Mouse (Mus musculus): ENCODE data around the gene Shisa5. TPM values are rescaled to one million over a fixed set of nuclear protein-coding genes. Genes with fewer than 3 reads are reported as not detected.

Shisa5 gene
- total RNA-seq, 2 experiments from 2014 or later = 71.6 to 77.5 TPM

GRCm38 (mm10) chr9:109022866-109023685 lies 15.3 kb upstream of the Shisa5 start:
- Histone ChIP-seq H3K27ac (peak overlapping the region; percentile 82), H3K4me3 (no peak overlapping the region)
- TF ChIP-seq CTCF (IDR thresholded peaks at IDR 0.05) = no peak
- peak in 1 of 2 experiments; percentile 51 for DNase-seq (ENCODE audit: extremely low spot score in 1 of 2, low spot score in 2 of 2)
- intact Hi-C loops (cut with DNase I) = loop anchor here (2.0 kb wide), 1 partner anchor 14 kb away; no protein-coding TSS in a partner anchor

DNA sequence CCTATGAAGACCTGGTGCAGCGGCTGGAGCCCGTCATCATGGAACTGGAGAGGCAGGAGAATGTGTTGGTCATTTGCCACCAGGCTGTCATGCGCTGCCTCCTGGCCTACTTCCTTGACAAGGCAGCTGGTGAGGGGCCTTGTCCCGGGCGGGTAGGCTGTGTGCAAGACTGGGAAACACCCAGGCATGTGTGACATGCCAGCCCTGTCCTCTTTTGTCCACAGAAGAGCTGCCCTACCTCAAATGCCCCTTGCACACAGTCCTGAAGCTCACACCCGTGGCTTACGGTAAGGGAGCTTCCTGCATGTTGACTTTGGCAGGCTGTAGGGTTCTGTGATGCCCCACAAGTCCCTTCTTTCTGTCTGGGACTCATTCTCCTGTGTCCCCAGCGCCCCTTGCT lies 10.8 kb upstream of the Shisa5 start:
- H3K4me3 ChIP-seq = no peak overlapping the region
- no peak overlapping the region for H3K27ac ChIP-seq
- DNase-seq (ENCODE audit: extremely low spot score in 1 of 2, low spot score in 2 of 2) = no peak
- intact Hi-C loops (cut with DNase I) = no loop called here
- TF ChIP-seq CTCF (IDR thresholded peaks at IDR 0.05) = no peak

DNA sequence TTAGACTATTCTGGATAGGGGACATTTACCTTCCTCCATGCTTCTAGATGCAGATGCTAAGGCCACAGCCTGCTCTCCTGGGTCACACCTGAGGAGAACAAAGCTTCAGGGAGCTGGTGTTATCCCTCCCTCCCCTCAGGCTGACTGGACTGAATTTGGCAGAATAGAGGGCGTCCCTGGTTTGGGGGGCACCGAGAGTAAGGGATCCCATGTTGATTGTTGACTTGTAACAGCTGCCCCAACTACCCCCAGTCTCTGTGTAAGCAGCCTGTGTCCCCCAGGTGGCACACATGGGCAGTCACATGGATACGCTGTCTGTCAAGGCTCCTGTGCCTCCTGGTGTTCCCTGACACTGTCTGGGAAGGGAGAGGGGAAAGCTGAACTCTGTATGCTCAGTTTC lies 9.9 kb upstream of the Shisa5 start:
- Histone ChIP-seq H3K4me3 (no peak overlapping the region), H3K27ac (no peak overlapping the region)
- intact Hi-C loops (cut with DNase I) = no loop called here
- DNase-seq (ENCODE audit: extremely low spot score in 1 of 2, low spot score in 2 of 2) = no peak
- TF ChIP-seq CTCF (IDR thresholded peaks at IDR 0.05) = no peak

DNA sequence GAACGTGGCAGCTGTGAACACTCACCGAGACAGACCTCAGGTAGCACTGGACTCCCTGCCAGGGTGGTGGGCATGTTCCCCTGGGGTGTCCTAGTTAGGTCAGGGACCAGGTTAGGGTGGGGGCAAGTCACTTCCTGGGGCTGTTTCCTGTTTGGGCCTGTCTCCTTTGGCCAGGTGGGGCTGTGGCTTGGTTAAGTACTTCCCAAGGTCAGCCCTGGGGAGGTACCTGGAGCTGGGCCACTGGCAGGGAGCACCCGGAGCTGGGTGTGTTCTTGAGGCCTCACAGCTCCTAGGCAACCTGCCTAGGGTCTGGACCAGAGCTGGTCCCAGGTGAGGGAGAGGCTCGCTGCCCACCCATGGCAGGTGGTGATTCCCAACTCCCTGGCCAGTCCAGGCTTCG lies 9.4 kb upstream of the Shisa5 start:
- no peak for TF ChIP-seq CTCF (IDR thresholded peaks at IDR 0.05)
- intact Hi-C loops (cut with DNase I) = no loop called here
- H3K4me3 ChIP-seq = no peak overlapping the region

GRCm38 (mm10) chr9:109030312-109030711 lies 8.1 kb upstream of the Shisa5 start:
- intact Hi-C loops (cut with DNase I) = no loop called here
- DNase-seq (ENCODE audit: extremely low spot score in 1 of 2, low spot score in 2 of 2) = no peak
- no peak for TF ChIP-seq CTCF (IDR thresholded peaks at IDR 0.05)
- Histone ChIP-seq H3K27ac (no peak overlapping the region), H3K4me3 (no peak overlapping the region)

More for the DNA sequence above, 9.4 kb upstream of the Shisa5 start:
- no peak overlapping the region for H3K27ac ChIP-seq
- DNase-seq (ENCODE audit: extremely low spot score in 1 of 2, low spot score in 2 of 2) = no peak

- Histone ChIP-seq H3K27ac (no peak overlapping the region), H3K4me3 (no peak overlapping the region)
- DNase-seq (ENCODE audit: extremely low spot score in 1 of 2, low spot score in 2 of 2) = no peak
- no peak for TF ChIP-seq CTCF (IDR thresholded peaks at IDR 0.05)
- intact Hi-C loops (cut with DNase I) = no loop called here
Measured at GRCm38 (mm10) chr9:109031001-109031400, 7.4 kb upstream of the Shisa5 start.

GRCm38 (mm10) chr9:109031686-109032085 lies 6.7 kb upstream of the Shisa5 start:
- TF ChIP-seq CTCF (IDR thresholded peaks at IDR 0.05) = no peak
- no peak overlapping the region for H3K4me3 ChIP-seq
- no peak for DNase-seq (ENCODE audit: extremely low spot score in 1 of 2, low spot score in 2 of 2)
- no peak overlapping the region for H3K27ac ChIP-seq
- intact Hi-C loops (cut with DNase I) = no loop called here

GRCm38 (mm10) chr9:109032435-109032834 lies 5.9 kb upstream of the Shisa5 start:
- Histone ChIP-seq H3K27ac (no peak overlapping the region), H3K4me3 (no peak overlapping the region)
- intact Hi-C loops (cut with DNase I) = no loop called here
- no peak for TF ChIP-seq CTCF (IDR thresholded peaks at IDR 0.05)
- no peak for DNase-seq (ENCODE audit: extremely low spot score in 1 of 2, low spot score in 2 of 2)

DNA sequence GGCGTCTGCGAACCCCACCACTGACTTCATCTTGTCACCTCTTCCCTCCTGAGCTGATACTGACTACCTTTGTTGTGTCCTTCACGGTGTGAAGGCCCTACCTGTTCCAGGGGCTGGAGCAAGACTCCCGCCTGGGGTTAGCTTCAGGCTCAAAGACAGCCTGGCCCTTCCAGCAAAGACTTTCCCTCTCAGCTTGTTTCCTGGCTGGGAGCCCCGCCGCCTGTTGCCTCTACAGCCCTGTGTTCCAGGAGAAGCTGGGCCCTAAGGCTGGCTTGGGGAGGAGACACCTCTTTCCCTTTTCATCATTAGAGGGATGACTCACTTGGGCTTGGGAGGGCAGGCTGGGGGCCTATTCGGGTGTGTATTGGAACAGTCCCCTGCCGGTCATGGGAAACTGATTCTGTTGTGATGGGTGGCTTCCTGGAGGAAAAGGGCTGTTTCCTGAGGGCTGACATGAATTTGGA lies 568 bp downstream of the Shisa5 start:
- intact Hi-C loops (cut with DNase I) = no loop called here
- no peak for DNase-seq (ENCODE audit: extremely low spot score in 1 of 2, low spot score in 2 of 2)
- no peak for TF ChIP-seq CTCF (IDR thresholded peaks at IDR 0.05)
- peak overlapping the region; percentile 84 for H3K27ac ChIP-seq
- peak overlapping the region; percentile 58 for H3K4me3 ChIP-seq

DNA sequence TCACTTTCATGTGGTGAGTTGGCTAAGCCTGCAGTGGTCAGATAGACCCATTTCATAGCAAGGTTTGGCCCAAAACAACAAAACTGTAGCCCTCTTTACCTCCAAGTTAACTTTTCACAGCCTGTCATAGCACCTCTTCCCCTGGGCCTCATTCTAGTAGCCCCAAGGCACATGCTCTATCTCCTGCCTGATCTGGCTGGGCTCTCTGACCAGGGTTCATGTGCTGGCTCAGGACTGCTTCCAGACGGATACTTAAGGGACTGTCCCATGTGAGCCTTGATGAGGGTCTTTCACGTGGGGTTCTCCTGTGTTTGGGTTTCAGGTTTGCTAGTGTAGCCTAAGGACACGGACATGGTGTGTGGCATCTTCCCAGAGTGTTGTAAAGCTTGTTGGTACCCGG lies 1.3 kb downstream of the Shisa5 start:
- no peak for DNase-seq (ENCODE audit: extremely low spot score in 1 of 2, low spot score in 2 of 2)
- Histone ChIP-seq H3K4me3 (no peak overlapping the region), H3K27ac (no peak overlapping the region)
- no peak for TF ChIP-seq CTCF (IDR thresholded peaks at IDR 0.05)
- intact Hi-C loops (cut with DNase I) = no loop called here

GRCm38 (mm10) chr9:109040216-109040615 lies 1.9 kb downstream of the Shisa5 start:
- intact Hi-C loops (cut with DNase I) = no loop called here
- DNase-seq (ENCODE audit: extremely low spot score in 1 of 2, low spot score in 2 of 2) = no peak
- TF ChIP-seq CTCF (IDR thresholded peaks at IDR 0.05) = no peak
- Histone ChIP-seq H3K27ac (no peak overlapping the region), H3K4me3 (no peak overlapping the region)

GRCm38 (mm10) chr9:109040906-109041305 lies 2.5 kb downstream of the Shisa5 start:
- intact Hi-C loops (cut with DNase I) = no loop called here
- Histone ChIP-seq H3K4me3 (no peak overlapping the region), H3K27ac (no peak overlapping the region)
- TF ChIP-seq CTCF (IDR thresholded peaks at IDR 0.05) = no peak
- no peak for DNase-seq (ENCODE audit: extremely low spot score in 1 of 2, low spot score in 2 of 2)

GRCm38 (mm10) chr9:109041351-109041750 lies 3.0 kb downstream of the Shisa5 start:
- no peak overlapping the region for H3K27ac ChIP-seq
- intact Hi-C loops (cut with DNase I) = no loop called here
- no peak overlapping the region for H3K4me3 ChIP-seq
- no peak for DNase-seq (ENCODE audit: extremely low spot score in 1 of 2, low spot score in 2 of 2)
- TF ChIP-seq CTCF (IDR thresholded peaks at IDR 0.05) = no peak
